Mouse (Mus musculus) right cerebral cortex, adult 2 months (tissue): ENCODE data around the gene Miga2.

Experiments
- DNase-seq, 2 experiments: peaks; one replicate each; pipeline ENCODE4 v3.0.0; 2021 to 2022; ENCODE audit warnings: low spot score in 2 of 2

The Miga2 gene

GRCm38 (mm10) chr2:30358533-30359531, 5.2 kb upstream of the Miga2 start, which contains the start of gene Sh3glb2:
Sh3glb2 (minus strand) TSS chr2:30359337.
- DNase-seq = peak; percentile 68 to 75

- DNase-seq = no peak
Measured at GRCm38 (mm10) chr2:30360626-30361025, 3.4 kb upstream of the Miga2 start.

GRCm38 (mm10) chr2:30362865-30363264, 1.2 kb upstream of the Miga2 start:
- no peak for DNase-seq

- DNase-seq = no peak
Measured at GRCm38 (mm10) chr2:30365281-30366069, 1.4 kb downstream of the Miga2 start.

- DNase-seq = no peak
Measured at GRCm38 (mm10) chr2:30366203-30366602, 2.2 kb downstream of the Miga2 start.

- no peak for DNase-seq
Measured at GRCm38 (mm10) chr2:30371544-30371943, 7.5 kb downstream of the Miga2 start.

- DNase-seq = no peak
Measured at GRCm38 (mm10) chr2:30372726-30373125, 8.7 kb downstream of the Miga2 start.

- no peak for DNase-seq
Measured at GRCm38 (mm10) chr2:30375893-30376292, 11.9 kb downstream of the Miga2 start.

GRCm38 (mm10) chr2:30377721-30378120, 13.7 kb downstream of the Miga2 start:
- no peak for DNase-seq

GRCm38 (mm10) chr2:30379307-30379706, 15.3 kb downstream of the Miga2 start:
- DNase-seq = no peak

- no peak for DNase-seq
Measured at GRCm38 (mm10) chr2:30380564-30381376, 16.7 kb downstream of the Miga2 start.

- no peak for DNase-seq
Measured at GRCm38 (mm10) chr2:30381377-30381725, 17.3 kb downstream of the Miga2 start.

GRCm38 (mm10) chr2:30384814-30385213, 20.8 kb downstream of the Miga2 start:
- DNase-seq = peak in 1 of 2 experiments; percentile 40

- DNase-seq = no peak
Measured at GRCm38 (mm10) chr2:30385591-30385990, 21.6 kb downstream of the Miga2 start.

- DNase-seq = no peak
Measured at GRCm38 (mm10) chr2:30386913-30387312, 22.9 kb downstream of the Miga2 start.

GRCm38 (mm10) chr2:30389000-30389399, 25.0 kb downstream of the Miga2 start:
- DNase-seq = no peak

- DNase-seq = peak; percentile 99
Measured at GRCm38 (mm10) chr2:30392114-30392576, 28.1 kb downstream of the Miga2 start, which contains the start of gene Dolpp1. Dolpp1 (plus strand) TSS chr2:30392254.

- peak; percentile 61 to 63 for DNase-seq
Measured at GRCm38 (mm10) chr2:30392577-30393369, 28.7 kb downstream of the Miga2 start.

- no peak for DNase-seq
Measured at GRCm38 (mm10) chr2:30393370-30393656, 29.3 kb downstream of the Miga2 start.

- DNase-seq = no peak
Measured at GRCm38 (mm10) chr2:30395757-30396156, 31.7 kb downstream of the Miga2 start.

- DNase-seq = no peak
Measured at GRCm38 (mm10) chr2:30396246-30396645, 32.2 kb downstream of the Miga2 start.
